Mouse (Mus musculus) thymus, postnatal 0 days (tissue): Measurements from ENCODE around the gene Gm45837. TPM values are rescaled to one million over a fixed set of nuclear protein-coding genes. Genes with fewer than 3 reads are reported as not detected.

Experiments
- DNase-seq: peaks from one replicate; pipeline ENCODE4 v3.0.0-alpha.2; 2015; ENCODE audit warnings: low spot score
- polyA plus RNA-seq: library from polyadenylated mRNA; unstranded; fragments of >200 nt; fragmentation: Nextera tagmentation; extraction: Ambion mirVana; gene quantifications from 2 replicates; pipeline ENCODE4 v1.2.1, GENCODE M21; 2015

The Gm45837 gene
- polyA plus RNA-seq, 1 experiment from 2014 or later, result not detected

GRCm38 (mm10) chr7:101464927-101465326 is 54.2 kb downstream of the Gm45837 start:
- DNase-seq, result no peak

DNA sequence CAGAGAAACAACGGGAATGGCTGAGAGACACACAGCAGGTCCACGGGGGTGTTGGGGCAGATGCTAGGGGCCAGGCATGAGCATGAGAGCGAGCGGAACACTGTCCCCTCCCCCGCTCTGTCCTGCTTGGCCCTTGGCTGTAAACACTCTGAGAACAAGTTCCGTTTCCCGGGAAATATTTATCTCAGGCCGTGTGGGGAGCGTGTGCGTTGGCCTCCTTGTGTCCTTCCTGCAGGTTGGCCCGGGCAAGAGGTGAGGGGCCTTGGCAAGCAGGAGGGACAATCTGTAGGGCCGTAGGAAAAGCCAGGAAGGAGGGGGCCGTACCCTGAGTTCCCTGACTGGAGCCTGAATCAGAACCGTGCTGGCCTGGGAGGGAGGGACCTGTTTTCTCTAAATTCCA is 54.7 kb downstream of the Gm45837 start:
- no peak for DNase-seq

DNA sequence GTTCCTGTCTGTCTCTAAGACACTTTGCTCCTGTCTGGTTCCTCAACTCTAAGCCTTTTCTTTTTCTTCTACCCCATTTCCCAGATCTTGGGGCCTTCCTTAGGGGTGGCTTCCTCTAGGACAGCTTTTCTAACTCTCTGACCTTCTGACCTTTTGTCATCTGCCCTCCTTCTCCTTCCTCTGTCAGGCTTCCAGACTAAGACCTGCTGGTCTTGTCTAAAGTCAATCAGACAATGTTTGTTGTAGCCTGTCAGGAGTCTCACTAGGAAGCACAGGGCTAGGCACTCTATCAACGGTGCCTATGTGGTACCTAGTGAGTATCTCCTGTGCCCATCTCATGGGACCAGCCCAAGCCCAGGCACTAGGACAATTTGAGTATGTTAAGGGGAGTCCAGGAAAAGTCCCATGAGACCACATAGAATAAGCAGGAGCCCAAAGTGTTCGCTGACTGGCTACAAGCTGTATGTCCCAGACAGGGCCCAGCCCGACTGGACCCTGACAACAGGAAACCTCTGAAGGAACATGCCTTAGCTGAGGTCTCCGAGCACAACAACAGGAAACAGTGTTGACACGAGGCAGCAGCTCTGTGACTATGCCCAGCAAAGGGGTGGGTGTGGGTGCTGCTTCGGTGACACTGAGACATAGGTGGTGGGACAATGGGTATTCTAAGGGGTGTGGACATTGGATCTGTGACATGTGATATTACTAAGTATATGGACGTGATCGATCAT is 55.3 kb downstream of the Gm45837 start:
- no peak for DNase-seq

DNA sequence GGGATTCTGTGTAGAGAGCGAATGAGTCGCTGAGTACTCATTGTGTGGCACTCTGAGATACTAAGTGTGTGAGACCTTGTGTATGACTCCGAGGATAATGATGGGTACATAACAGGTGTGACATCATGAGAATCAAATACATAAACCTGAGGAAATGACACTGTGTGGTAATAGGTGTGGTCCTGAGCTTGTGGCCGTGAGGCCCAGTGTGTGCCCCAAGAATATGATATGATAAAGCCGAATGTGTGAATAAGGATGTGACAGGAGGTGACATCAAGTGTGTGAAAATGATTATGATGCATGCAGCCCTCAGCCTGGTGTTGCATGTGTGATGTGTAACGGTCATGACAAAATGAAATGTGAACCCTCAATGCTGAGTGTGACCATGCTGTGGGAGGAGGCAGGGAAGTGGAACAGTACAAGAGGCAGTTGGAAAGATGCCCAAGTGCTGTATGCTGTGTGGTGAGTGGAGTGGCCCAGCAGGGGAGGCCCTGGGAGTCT is 55.9 kb downstream of the Gm45837 start:
- no peak for DNase-seq

- DNase-seq, result no peak
Observed at GRCm38 (mm10) chr7:101471423-101471822, 60.7 kb downstream of the Gm45837 start.

- DNase-seq, result no peak
Observed at GRCm38 (mm10) chr7:101471968-101472480, 61.3 kb downstream of the Gm45837 start.

GRCm38 (mm10) chr7:101472598-101473558 is 62.2 kb downstream of the Gm45837 start:
- no peak for DNase-seq

GRCm38 (mm10) chr7:101474399-101474811 is 63.7 kb downstream of the Gm45837 start:
- no peak for DNase-seq

DNA sequence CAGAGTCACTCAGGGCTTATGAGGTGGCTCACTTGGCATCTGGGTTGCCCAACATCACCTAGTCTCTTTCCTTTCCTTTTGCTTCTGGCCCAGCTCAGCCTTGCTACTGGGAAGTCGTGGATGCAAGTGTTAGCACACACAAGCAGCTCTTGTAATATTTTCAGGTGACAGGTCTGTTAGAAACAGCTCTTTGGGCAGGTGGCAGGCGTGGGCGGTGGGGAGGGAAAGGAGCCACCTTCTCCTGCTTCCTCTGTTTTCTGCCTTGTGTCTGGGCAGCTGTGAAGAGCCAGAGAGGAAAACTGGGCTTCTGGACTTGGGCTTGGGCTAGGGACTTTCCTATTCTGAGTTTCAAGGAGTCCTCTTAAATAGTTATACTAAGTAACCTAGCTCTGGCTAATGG is 65.3 kb downstream of the Gm45837 start:
- DNase-seq, result no peak

DNA sequence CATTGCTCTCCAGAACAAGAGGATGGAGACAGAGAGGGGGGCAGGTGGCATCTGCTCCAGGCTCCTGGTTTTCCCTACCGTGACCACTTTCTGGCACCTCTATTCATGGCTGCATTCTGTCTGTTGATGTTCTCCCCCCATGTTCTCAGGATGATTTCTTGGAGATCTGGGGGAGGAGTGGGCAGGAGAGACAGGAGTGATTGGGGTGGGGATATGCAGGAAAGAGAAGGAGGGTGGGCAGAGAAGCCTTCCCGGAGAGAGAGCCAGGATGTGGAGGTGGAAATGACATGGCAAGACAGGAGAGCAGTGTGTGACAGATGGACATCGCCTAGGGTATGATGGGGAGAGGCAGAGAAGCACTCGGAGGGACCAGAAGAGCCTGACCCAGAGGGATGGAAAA is 65.8 kb downstream of the Gm45837 start:
- DNase-seq, result no peak

GRCm38 (mm10) chr7:101477200-101477599 is 66.5 kb downstream of the Gm45837 start:
- DNase-seq, result no peak

- no peak for DNase-seq
Observed at GRCm38 (mm10) chr7:101478099-101478498, 67.4 kb downstream of the Gm45837 start.

- no peak for DNase-seq
Observed at GRCm38 (mm10) chr7:101479841-101480240, 69.2 kb downstream of the Gm45837 start.

DNA sequence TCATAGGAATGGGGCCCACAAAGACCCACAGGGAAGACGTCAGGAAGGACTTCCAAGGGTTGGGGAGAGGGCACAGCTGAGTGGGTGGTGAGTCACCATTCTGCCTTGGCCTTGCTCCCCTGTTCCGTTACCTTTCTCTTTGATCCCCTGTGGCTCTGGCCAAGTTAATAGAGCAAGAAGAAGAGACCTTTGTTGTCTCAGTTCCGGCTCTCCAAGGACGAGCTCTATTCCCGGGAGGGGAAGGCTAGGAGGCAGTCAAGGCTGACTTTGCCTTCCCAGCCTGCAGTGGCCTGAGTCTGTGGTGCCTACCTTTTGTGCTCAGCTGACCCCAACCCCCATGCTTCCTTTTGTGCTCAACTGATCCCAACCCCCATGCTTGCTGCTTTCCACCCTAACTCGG is 70.0 kb downstream of the Gm45837 start:
- DNase-seq, result no peak

GRCm38 (mm10) chr7:101481872-101482498 is 71.3 kb downstream of the Gm45837 start:
- DNase-seq, result no peak

- DNase-seq, result peak; percentile 59
Observed at GRCm38 (mm10) chr7:101482499-101483081, 71.9 kb downstream of the Gm45837 start.

- no peak for DNase-seq
Observed at GRCm38 (mm10) chr7:101483498-101484115, 72.9 kb downstream of the Gm45837 start.

GRCm38 (mm10) chr7:101487102-101487501 is 76.4 kb downstream of the Gm45837 start:
- DNase-seq, result peak; percentile 21

- DNase-seq, result no peak
Observed at GRCm38 (mm10) chr7:101490952-101491351, 80.3 kb downstream of the Gm45837 start.

DNA sequence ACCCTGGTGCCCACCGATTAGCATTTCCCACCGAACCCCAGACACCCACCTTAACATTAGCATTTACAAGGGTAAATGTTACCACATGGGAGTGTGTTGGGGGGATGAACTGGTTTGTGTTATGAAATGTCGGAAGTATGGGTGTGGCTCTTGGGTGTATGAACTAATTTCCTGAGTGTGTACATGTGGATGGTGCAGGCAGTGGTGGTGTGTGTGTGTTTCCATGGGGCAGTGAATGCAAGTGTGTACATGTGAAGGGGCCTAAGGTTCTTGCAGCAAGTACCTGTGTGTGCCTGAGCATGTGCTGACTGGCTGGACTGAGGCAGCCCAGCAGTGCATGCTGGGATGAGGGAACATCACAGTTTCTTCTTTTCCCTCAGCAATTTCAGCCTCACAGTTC is 87.7 kb downstream of the Gm45837 start:
- no peak for DNase-seq

DNA sequence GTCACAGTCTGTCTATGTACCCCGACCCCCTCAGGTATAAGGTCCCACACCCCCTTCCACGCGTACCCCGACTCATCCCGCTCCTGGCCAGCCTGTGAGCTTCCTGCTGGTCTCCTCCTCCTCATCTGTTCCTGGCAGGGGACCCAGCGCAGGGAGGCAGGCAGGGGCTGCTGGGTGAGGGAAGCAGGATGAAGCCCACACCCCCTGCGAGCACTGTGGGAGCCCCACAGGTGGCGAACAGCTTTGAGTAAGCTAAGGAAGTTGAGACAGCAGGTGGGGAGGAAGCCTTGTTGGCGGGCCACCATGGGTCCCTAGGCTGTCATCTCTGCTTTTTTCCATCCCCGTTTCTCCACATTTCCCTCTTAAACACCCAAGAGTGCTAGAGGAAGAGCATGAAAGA is 88.6 kb downstream of the Gm45837 start:
- DNase-seq, result peak; percentile 58
